Mouse (Mus musculus) midbrain, embryonic 14.5 days (tissue): ENCODE data around the gene Ldlr. TPM values are rescaled to one million over a fixed set of nuclear protein-coding genes. Genes with fewer than 3 reads are reported as not detected.
"Not testable (repeated sequence)": the region's sequence is repeated elsewhere in the genome, so short reads cannot be mapped to it uniquely, and the experiment has no call there.

Source experiments
- ATAC-seq: fragments of 200-750 bp; cut with Nextera tagmentation; 2 replicates; pipeline ENCODE4 v1.8.0; 2017; ENCODE audit warnings: moderate number of reproducible peaks, moderate library complexity; ENCODE audit not compliant: low FRiP score, low TSS enrichment
- DNase-seq: peaks from one replicate; pipeline ENCODE4 v3.0.0-alpha.2; 2015
- H3K27ac ChIP-seq: fragments of 300-500 bp; sonication (generic); replicated peaks from 2 replicates; pipeline ENCODE4 v1.5.1; 2014; ENCODE audit warnings: mild to moderate bottlenecking, low read depth, low read length, moderate library complexity
- H3K27me3 ChIP-seq: fragments of 300-500 bp; sonication (generic); 2 replicates; pipeline ENCODE4 v1.6.1; 2014; ENCODE audit warnings: low read length, control low read depth, mixed read lengths; ENCODE audit not compliant: control insufficient read depth, insufficient read depth
- H3K36me3 ChIP-seq: fragments of 300-500 bp; sonication (generic); 2 replicates; pipeline ENCODE4 v1.6.1; 2014; ENCODE audit warnings: low read length, control low read depth; ENCODE audit not compliant: control insufficient read depth, insufficient read depth
- H3K4me1 ChIP-seq: fragments of 300-500 bp; sonication (generic); 2 replicates; pipeline ENCODE4 v1.6.1; 2014; ENCODE audit warnings: mild to moderate bottlenecking, antibody characterized with exemption, low read length, control low read depth; ENCODE audit not compliant: control insufficient read depth, insufficient read depth
- H3K4me2 ChIP-seq: fragments of 300-500 bp; sonication (generic); 2 replicates; pipeline ENCODE4 v1.6.1; 2014; ENCODE audit warnings: mild to moderate bottlenecking, low read length, moderate library complexity
- H3K4me3 ChIP-seq: fragments of 300-500 bp; sonication (generic); replicated peaks from 2 replicates; pipeline ENCODE4 v1.5.1; 2014; ENCODE audit warnings: low read depth, low read length
- H3K9ac ChIP-seq: fragments of 300-500 bp; sonication (generic); replicated peaks from 2 replicates; pipeline ENCODE4 v1.6.1; 2014; ENCODE audit warnings: mild to moderate bottlenecking, low read length, moderate library complexity
- H3K9me3 ChIP-seq: fragments of 300-500 bp; sonication (generic); 2 replicates; pipeline ENCODE4 v1.6.1; 2016; ENCODE audit warnings: low read length, control low read depth, mixed read lengths; ENCODE audit not compliant: control insufficient read depth
- WGBS: fragments of 180-500 bp; shearing (Covaris S2); extraction: QIAGEN DNeasy Blood & Tissue Kit; methylation state at CpG from one replicate; pipeline ENCODE4 v1.1.7; 2014; 5-methylcytosine and 5-hydroxymethylcytosine counted together
- polyA plus RNA-seq: library from polyadenylated mRNA; unstranded; fragments of >200 nt; fragmentation: Nextera tagmentation; extraction: Ambion mirVana; gene quantifications from 2 replicates; pipeline ENCODE4 v1.2.1, GENCODE M21; 2014

Gene Ldlr
- polyA plus RNA-seq, 1 experiment from 2014 or later: 8.2 TPM

- Histone ChIP-seq H3K36me3 (no peaks in the 10 kb centered on the region), H3K27me3 (no peaks in the 10 kb centered on the region), H3K27ac (no peak overlapping the region), H3K4me1 (no peaks in the 10 kb centered on the region), H3K9me3 (no peaks in the 10 kb centered on the region), H3K4me2 (no peak overlapping the region), H3K9ac (no peak overlapping the region), H3K4me3 (no peak overlapping the region)
- DNase-seq (peak; percentile 76), ATAC-seq (peak; percentile 50; the same call in 1 of the 2 replicates)
- 4% methylated on average over 6 of the region's 6 CpGs for WGBS
Measured at GRCm38 (mm10) chr9:21786906-21787305, 63.6 kb downstream of the Ldlr start.

DNA sequence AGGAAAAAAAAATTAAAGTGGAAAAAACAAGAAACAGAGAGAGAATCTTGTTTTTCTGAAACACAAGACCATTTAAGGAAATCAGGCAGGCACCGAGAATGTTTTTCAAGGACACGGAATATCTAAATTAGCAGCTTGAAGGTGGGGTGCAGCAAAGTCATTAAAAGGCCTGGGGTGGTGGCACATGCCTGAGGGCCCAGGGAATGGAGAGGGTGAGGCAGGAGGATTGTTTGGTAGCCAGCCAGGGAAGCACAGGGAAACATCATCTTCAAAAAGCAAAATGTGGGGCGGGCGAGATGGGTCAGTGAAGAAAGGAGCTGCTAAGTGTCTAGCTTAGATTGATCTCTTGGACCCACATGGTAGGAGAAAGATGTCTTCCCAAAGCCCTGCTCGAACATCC is 64.4 kb downstream of the Ldlr start:
- H3K4me3 ChIP-seq: no peak overlapping the region
- DNase-seq (no peak), ATAC-seq (no peak)
- H3K36me3 ChIP-seq: no peaks in the 10 kb centered on the region
- H3K4me1 ChIP-seq: no peaks in the 10 kb centered on the region
- H3K27me3 ChIP-seq: no peaks in the 10 kb centered on the region
- H3K4me2 ChIP-seq: no peak overlapping the region
- WGBS: 88% methylated on average over 5 of the region's 5 CpGs
- no peak overlapping the region for H3K9ac ChIP-seq
- H3K27ac ChIP-seq: no peak overlapping the region
- H3K9me3 ChIP-seq: no peaks in the 10 kb centered on the region

GRCm38 (mm10) chr9:21788234-21788633 is 65.0 kb downstream of the Ldlr start:
- no peak overlapping the region for H3K9ac ChIP-seq
- no peaks in the 10 kb centered on the region for H3K36me3 ChIP-seq
- H3K4me1 ChIP-seq: no peaks in the 10 kb centered on the region
- no peak overlapping the region for H3K27ac ChIP-seq
- 85% methylated on average over 9 of the region's 9 CpGs for WGBS
- DNase-seq (no peak), ATAC-seq (no peak)
- no peak overlapping the region for H3K4me2 ChIP-seq
- no peaks in the 10 kb centered on the region for H3K27me3 ChIP-seq
- H3K9me3 ChIP-seq: no peaks in the 10 kb centered on the region
- H3K4me3 ChIP-seq: no peak overlapping the region

DNA sequence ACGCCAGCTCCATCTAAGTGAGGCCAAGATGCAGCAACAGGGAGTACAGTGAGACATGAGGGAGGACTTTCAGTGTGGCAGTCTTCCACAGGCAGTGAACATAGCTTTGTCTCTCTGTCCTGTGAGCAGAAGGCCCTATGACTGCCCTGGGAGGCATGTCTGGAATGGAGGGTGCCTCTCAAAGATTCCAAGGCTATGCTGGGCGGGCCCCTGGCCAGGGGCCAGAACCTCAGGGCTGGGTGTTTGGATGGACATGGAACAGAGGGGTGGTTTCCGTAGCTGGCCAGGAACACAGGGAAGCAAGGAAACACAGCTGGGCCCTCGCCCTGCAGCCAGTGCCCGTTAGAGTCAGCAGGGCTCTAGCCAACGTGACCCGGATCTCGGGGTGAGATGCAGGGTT is 68.6 kb downstream of the Ldlr start:
- Histone ChIP-seq H3K9me3 (no peaks in the 10 kb centered on the region), H3K36me3 (no peaks in the 10 kb centered on the region), H3K27ac (no peak overlapping the region), H3K4me1 (no peaks in the 10 kb centered on the region), H3K4me3 (no peak overlapping the region), H3K9ac (no peak overlapping the region), H3K4me2 (no peak overlapping the region), H3K27me3 (no peaks in the 10 kb centered on the region)
- WGBS: 93% methylated on average over 8 of the region's 8 CpGs
- DNase-seq: no peak
- no peak for ATAC-seq

GRCm38 (mm10) chr9:21792644-21793043 is 69.4 kb downstream of the Ldlr start:
- no peaks in the 10 kb centered on the region for H3K36me3 ChIP-seq
- H3K9ac ChIP-seq: no peak overlapping the region
- no peak overlapping the region for H3K4me2 ChIP-seq
- DNase-seq: peak; percentile 57
- 0 out of 2 replicates have a peak, but pooled peaks cover 5% of the 10 kb centered on the region for H3K27me3 ChIP-seq
- no peak overlapping the region for H3K27ac ChIP-seq
- ATAC-seq: no peak
- H3K9me3 ChIP-seq: no peaks in the 10 kb centered on the region
- 68% methylated on average over 8 of the region's 8 CpGs for WGBS
- H3K4me1 ChIP-seq: no peaks in the 10 kb centered on the region
- no peak overlapping the region for H3K4me3 ChIP-seq

- WGBS: 97% methylated on average over 6 of the region's 6 CpGs
- H3K4me3 ChIP-seq, H3K4me1 ChIP-seq, ATAC-seq, H3K4me2 ChIP-seq, H3K27ac ChIP-seq, DNase-seq, H3K9ac ChIP-seq, H3K36me3 ChIP-seq, H3K9me3 ChIP-seq, H3K27me3 ChIP-seq: not testable (repeated sequence)
Measured at GRCm38 (mm10) chr9:21793507-21793906, 70.2 kb downstream of the Ldlr start.

DNA sequence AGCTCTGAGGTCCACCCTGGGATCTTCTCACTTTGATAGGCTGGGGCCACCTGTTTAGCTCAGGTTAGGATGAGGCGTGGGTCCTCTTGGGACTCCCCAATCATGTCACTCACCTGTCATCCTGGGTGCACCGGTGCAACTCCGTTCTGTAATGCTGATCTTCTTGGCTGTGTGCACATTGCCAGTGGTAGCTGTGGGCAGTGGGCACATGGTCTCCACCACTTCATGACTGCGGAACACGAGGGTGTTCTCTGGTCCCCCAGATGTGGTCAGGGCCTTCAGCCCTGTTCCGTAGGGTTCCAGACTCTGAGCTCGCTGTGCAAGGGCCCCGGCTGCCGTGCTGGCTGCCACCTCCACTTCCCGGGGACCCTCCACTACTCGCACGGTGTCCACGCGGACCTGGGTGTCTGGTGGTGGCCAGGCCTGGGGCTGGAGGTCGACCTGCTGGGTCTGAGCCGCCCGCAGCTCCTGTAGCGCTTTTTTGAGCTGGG is 71.1 kb downstream of the Ldlr start:
- H3K36me3 ChIP-seq: no peaks in the 10 kb centered on the region
- ATAC-seq: no peak
- no peak overlapping the region for H3K27ac ChIP-seq
- no peak overlapping the region for H3K9ac ChIP-seq
- H3K4me2 ChIP-seq: no peak overlapping the region
- no peaks in the 10 kb centered on the region for H3K9me3 ChIP-seq
- H3K4me3 ChIP-seq: no peak overlapping the region
- no peak for DNase-seq
- H3K27me3 ChIP-seq: 0 out of 2 replicates have a peak, but pooled peaks cover 10% of the 10 kb centered on the region
- 96% methylated on average over 18 of the region's 18 CpGs for WGBS
- H3K4me1 ChIP-seq: peaks cover 9% of the 10 kb centered on the region

- WGBS: 95% methylated on average over 25 of the region's 25 CpGs
- DNase-seq (no peak), ATAC-seq (no peak)
- Histone ChIP-seq H3K27me3 (0 out of 2 replicates have a peak, but pooled peaks cover 10% of the 10 kb centered on the region), H3K4me1 (peaks cover 9% of the 10 kb centered on the region), H3K9ac (no peak overlapping the region), H3K4me3 (no peak overlapping the region), H3K4me2 (no peak overlapping the region), H3K9me3 (no peaks in the 10 kb centered on the region), H3K27ac (no peak overlapping the region), H3K36me3 (no peaks in the 10 kb centered on the region)
Measured at GRCm38 (mm10) chr9:21794925-21795324, 71.6 kb downstream of the Ldlr start.

DNA sequence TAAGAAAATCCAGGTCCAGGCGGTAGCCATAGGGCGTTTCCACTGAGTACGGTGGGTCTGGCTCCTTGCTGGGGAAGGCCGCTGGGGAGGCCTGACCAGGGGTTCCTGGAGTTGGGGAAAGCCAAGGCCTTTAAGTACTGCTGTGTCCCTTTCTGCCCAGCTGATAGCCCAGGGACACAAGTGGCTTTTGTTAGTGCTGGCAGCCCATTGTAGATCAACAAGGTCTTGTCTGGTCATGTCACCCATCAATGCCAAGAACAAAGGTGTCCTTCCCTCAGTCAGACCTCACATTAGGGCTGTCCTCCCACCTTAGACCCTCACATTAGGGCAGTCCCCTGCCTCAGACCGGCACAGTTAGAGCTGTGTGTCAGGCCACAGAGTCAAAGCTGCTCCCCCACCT is 72.3 kb downstream of the Ldlr start:
- ATAC-seq (no peak), DNase-seq (no peak)
- Histone ChIP-seq H3K36me3 (no peaks in the 10 kb centered on the region), H3K9me3 (no peaks in the 10 kb centered on the region), H3K4me1 (peaks cover 9% of the 10 kb centered on the region), H3K9ac (no peak overlapping the region), H3K27ac (no peak overlapping the region), H3K27me3 (0 out of 2 replicates have a peak, but pooled peaks cover 10% of the 10 kb centered on the region), H3K4me3 (no peak overlapping the region), H3K4me2 (no peak overlapping the region)
- 82% methylated on average over 5 of the region's 5 CpGs for WGBS
